Mouse (Mus musculus) CH12.LX (cell line): ENCODE measurements around the gene Cd33. TPM values are rescaled to one million over a fixed set of nuclear protein-coding genes. Genes with fewer than 3 reads are reported as not detected.

Experiments used
- DNase-seq: peaks from one replicate; pipeline ENCODE4 v3.0.0-alpha.2; 2013; ENCODE audit errors: extremely low read depth
- H3K27ac ChIP-seq: 2 replicates; pipeline ENCODE4 v1.5.1; 2012; ENCODE audit warnings: low read depth, mild to moderate bottlenecking, control low read depth, moderate library complexity; ENCODE audit not compliant: insufficient read depth
- H3K27me3 ChIP-seq: replicated peaks from 2 replicates; pipeline ENCODE3; 2012; ENCODE audit warnings: inconsistent platforms
- H3K36me3 ChIP-seq, 2 experiments: replicated peaks in 1 of 2; 2 replicates each; pipeline versions ENCODE3 to v1.6.1; 2012; ENCODE audit warnings: inconsistent platforms in 1 of 2, low read length in 1 of 2, mild to moderate bottlenecking in 1 of 2, mixed read lengths in 1 of 2, moderate library complexity in 1 of 2; ENCODE audit not compliant: control insufficient read depth in 1 of 2, insufficient read depth in 1 of 2
- H3K4me1 ChIP-seq, 2 experiments: 2 replicates each; pipeline ENCODE4 v1.6.1; 2012; ENCODE audit warnings: inconsistent platforms in 1 of 2, moderate library complexity in 1 of 2; ENCODE audit not compliant: insufficient read depth in 2 of 2, control insufficient read depth in 1 of 2
- H3K4me2 ChIP-seq: 2 replicates; pipeline ENCODE4 v1.6.1; 2012; ENCODE audit warnings: low read depth, mild to moderate bottlenecking, control low read depth; ENCODE audit not compliant: poor library complexity, insufficient read depth, severe bottlenecking
- H3K4me3 ChIP-seq, 3 experiments: fragments of 150-350 bp in 1 of 3; sonication (generic) in 1 of 3; replicated peaks in 1 of 3; 2 replicates each; pipeline versions ENCODE3 to v1.5.1; 2011 to 2012; ENCODE audit warnings: low read depth in 2 of 3, low read length in 2 of 3, mild to moderate bottlenecking in 2 of 3, moderate library complexity in 2 of 3, control low read depth in 1 of 3, improper control_type of control experiment in 1 of 3, inconsistent platforms in 1 of 3, mixed read lengths in 1 of 3; ENCODE audit not compliant: poor library complexity in 1 of 3
- H3K79me2 ChIP-seq: replicated peaks from 2 replicates; pipeline ENCODE4 v1.6.1; 2012; ENCODE audit warnings: mild to moderate bottlenecking, moderate library complexity; ENCODE audit not compliant: control insufficient read depth, poor library complexity, insufficient read depth, severe bottlenecking; ENCODE audit errors: extremely low read depth
- H3K9ac ChIP-seq: 2 replicates; pipeline ENCODE4 v1.6.1; 2012; ENCODE audit warnings: low read depth, mild to moderate bottlenecking, control low read depth, moderate library complexity; ENCODE audit not compliant: insufficient read depth
- H3K9me3 ChIP-seq: replicated peaks from 2 replicates; pipeline ENCODE3; 2012; ENCODE audit warnings: low read length, inconsistent platforms, mixed read lengths
- BHLHE40 ChIP-seq: IDR thresholded peaks from 2 replicates; pipeline ENCODE4 v1.6.1; 2011; ENCODE audit warnings: mild to moderate bottlenecking, low read depth, low read length, improper control_type of control experiment
- CHD1 ChIP-seq: IDR thresholded peaks from 2 replicates; pipeline ENCODE4 v1.6.1; 2012; ENCODE audit warnings: low read depth, low read length, improper control_type of control experiment, inconsistent platforms
- CHD2 ChIP-seq: IDR thresholded peaks from 2 replicates; pipeline ENCODE4 v1.6.1; 2011; ENCODE audit warnings: low read length, improper control_type of control experiment
- CTCF ChIP-seq, 2 experiments: IDR thresholded peaks in 1 of 2; conservative IDR thresholded peaks in 1 of 2; 2 replicates each; pipeline ENCODE4 v1.5.1; 2011 to 2012; ENCODE audit warnings: low read depth in 2 of 2, low read length in 2 of 2, improper control_type of control experiment in 1 of 2, inconsistent platforms in 1 of 2, mild to moderate bottlenecking in 1 of 2, moderate library complexity in 1 of 2
- E2F4 ChIP-seq: IDR thresholded peaks from 2 replicates; pipeline ENCODE4 v1.6.1; 2011; ENCODE audit warnings: low read depth, low read length, improper control_type of control experiment; ENCODE audit not compliant: insufficient replicate concordance
- ELF1 ChIP-seq: IDR thresholded peaks from 2 replicates; pipeline ENCODE4 v1.6.1; 2014; ENCODE audit warnings: low read depth, mild to moderate bottlenecking, inconsistent platforms, low read length, improper control_type of control experiment
- EP300 ChIP-seq: IDR thresholded peaks from 2 replicates; pipeline ENCODE4 v1.6.1; 2011; ENCODE audit warnings: low read length, improper control_type of control experiment
- ETS1 ChIP-seq: conservative IDR thresholded peaks from 2 replicates; pipeline ENCODE4 v1.6.1; 2012; ENCODE audit warnings: low read depth, mild to moderate bottlenecking, inconsistent platforms, low read length, improper control_type of control experiment, moderate library complexity
- GABPA ChIP-seq: IDR thresholded peaks from 2 replicates; pipeline ENCODE4 v1.6.1; 2012; ENCODE audit warnings: low read depth, low read length, improper control_type of control experiment, inconsistent platforms; ENCODE audit not compliant: insufficient replicate concordance
- HCFC1 ChIP-seq: IDR thresholded peaks from 2 replicates; pipeline ENCODE4 v1.6.1; 2012; ENCODE audit warnings: low read depth, mild to moderate bottlenecking, inconsistent platforms, low read length, improper control_type of control experiment
- IRF4 ChIP-seq: IDR thresholded peaks from 2 replicates; pipeline ENCODE4 v1.6.1; 2014; ENCODE audit warnings: low read depth, mild to moderate bottlenecking, inconsistent platforms, low read length, improper control_type of control experiment
- JUN ChIP-seq: IDR thresholded peaks from 2 replicates; pipeline ENCODE4 v1.6.1; 2011; ENCODE audit warnings: low read depth, mild to moderate bottlenecking, low read length, improper control_type of control experiment, moderate library complexity; ENCODE audit not compliant: insufficient read depth
- JUND ChIP-seq: conservative IDR thresholded peaks from 2 replicates; pipeline ENCODE4 v1.6.1; 2011; ENCODE audit warnings: low read depth, low read length, improper control_type of control experiment
- KAT2A ChIP-seq: IDR thresholded peaks from 2 replicates; pipeline ENCODE4 v1.6.1; 2012; ENCODE audit warnings: low read length, improper control_type of control experiment, inconsistent platforms; ENCODE audit not compliant: insufficient replicate concordance
- MAFK ChIP-seq: IDR thresholded peaks from 2 replicates; pipeline ENCODE4 v1.6.1; 2011; ENCODE audit warnings: low read length, improper control_type of control experiment; ENCODE audit not compliant: insufficient replicate concordance
- MAX ChIP-seq: IDR thresholded peaks from 2 replicates; pipeline ENCODE4 v1.6.1; 2011; ENCODE audit warnings: low read length, improper control_type of control experiment
- MAZ ChIP-seq: IDR thresholded peaks from 2 replicates; pipeline ENCODE4 v1.6.1; 2012; ENCODE audit warnings: low read depth, mild to moderate bottlenecking, inconsistent platforms, low read length, improper control_type of control experiment, moderate library complexity
- MEF2A ChIP-seq: IDR thresholded peaks from 2 replicates; pipeline ENCODE4 v1.6.1; 2014; ENCODE audit warnings: low read depth, mild to moderate bottlenecking, inconsistent platforms, low read length, improper control_type of control experiment, borderline replicate concordance
- MXI1 ChIP-seq: IDR thresholded peaks from 2 replicates; pipeline ENCODE4 v1.6.1; 2011; ENCODE audit warnings: mild to moderate bottlenecking, low read depth, low read length, improper control_type of control experiment
- MYC ChIP-seq: IDR thresholded peaks from 2 replicates; pipeline ENCODE4 v1.6.1; 2011; ENCODE audit warnings: low read depth, mild to moderate bottlenecking, improper control_type of control experiment, low read length
- NELFE ChIP-seq: IDR thresholded peaks from 2 replicates; pipeline ENCODE4 v1.6.1; 2011; ENCODE audit warnings: low read depth, low read length, improper control_type of control experiment
- NRF1 ChIP-seq: IDR thresholded peaks from 2 replicates; pipeline ENCODE4 v1.6.1; 2014; ENCODE audit warnings: low read depth, mild to moderate bottlenecking, inconsistent platforms, low read length, improper control_type of control experiment, moderate library complexity
- PAX5 ChIP-seq: IDR thresholded peaks from 2 replicates; pipeline ENCODE4 v1.6.1; 2012; ENCODE audit warnings: low read length, inconsistent platforms, mixed read lengths
- POLR2A ChIP-seq: IDR thresholded peaks from 2 replicates; pipeline ENCODE4 v1.6.1; 2011; ENCODE audit warnings: low read depth, mild to moderate bottlenecking, improper control_type of control experiment, low read length
- POLR2AphosphoS2 ChIP-seq: IDR thresholded peaks from 2 replicates; pipeline ENCODE4 v1.6.1; 2011; ENCODE audit warnings: low read depth, low read length, improper control_type of control experiment
- RAD21 ChIP-seq: IDR thresholded peaks from 2 replicates; pipeline ENCODE4 v1.6.1; 2011; ENCODE audit warnings: low read depth, mild to moderate bottlenecking, low read length, improper control_type of control experiment, moderate library complexity
- RCOR1 ChIP-seq: conservative IDR thresholded peaks from 2 replicates; pipeline ENCODE4 v1.6.1; 2012; ENCODE audit warnings: low read depth, mild to moderate bottlenecking, inconsistent platforms, low read length, improper control_type of control experiment
- SIN3A ChIP-seq: IDR thresholded peaks from 2 replicates; pipeline ENCODE4 v1.6.1; 2012; ENCODE audit warnings: low read length, improper control_type of control experiment, inconsistent platforms
- SMC3 ChIP-seq: IDR thresholded peaks from 2 replicates; pipeline ENCODE4 v1.6.1; 2011; ENCODE audit warnings: low read depth, low read length, improper control_type of control experiment
- TBP ChIP-seq: conservative IDR thresholded peaks from 2 replicates; pipeline ENCODE4 v1.6.1; 2011; ENCODE audit warnings: low read depth, low read length, improper control_type of control experiment
- TCF12 ChIP-seq: IDR thresholded peaks from 2 replicates; pipeline ENCODE4 v1.6.1; 2014; ENCODE audit warnings: low read depth, mild to moderate bottlenecking, inconsistent platforms, low read length, improper control_type of control experiment
- UBTF ChIP-seq: IDR thresholded peaks from 2 replicates; pipeline ENCODE4 v1.6.1; 2012; ENCODE audit warnings: low read depth, mild to moderate bottlenecking, inconsistent platforms, low read length, improper control_type of control experiment, moderate library complexity
- USF1 ChIP-seq: IDR thresholded peaks from 2 replicates; pipeline ENCODE4 v1.6.1; 2014; ENCODE audit warnings: low read depth, mild to moderate bottlenecking, inconsistent platforms, low read length, improper control_type of control experiment
- USF2 ChIP-seq: conservative IDR thresholded peaks from 2 replicates; pipeline ENCODE4 v1.6.1; 2011; ENCODE audit warnings: low read depth, low read length, improper control_type of control experiment
- ZC3H11A ChIP-seq: IDR thresholded peaks from 2 replicates; pipeline ENCODE4 v1.6.1; 2012; ENCODE audit warnings: low read depth, mild to moderate bottlenecking, inconsistent platforms, low read length, improper control_type of control experiment
- ZKSCAN1 ChIP-seq: IDR thresholded peaks from 2 replicates; pipeline ENCODE4 v1.6.1; 2012; ENCODE audit warnings: low read depth, inconsistent platforms, low read length, improper control_type of control experiment, borderline replicate concordance
- ZMIZ1 ChIP-seq: IDR thresholded peaks from 2 replicates; pipeline ENCODE4 v1.6.1; 2012; ENCODE audit warnings: low read depth, mild to moderate bottlenecking, inconsistent platforms, low read length, improper control_type of control experiment
- ZNF384 ChIP-seq: IDR thresholded peaks from 2 replicates; pipeline ENCODE4 v1.6.1; 2012; ENCODE audit warnings: low read depth, low read length, improper control_type of control experiment, inconsistent platforms
- dilution Hi-C: fragments of 300-500 bp; cut with MboI; formaldehyde crosslinking; loops from 2 replicates; pipeline ENCODE4 v1.14.3; 2020; ENCODE audit warnings: low sequenced_read_pairs; ENCODE audit not compliant: extremely low pct_unique_long_range_greater_than_20kb, extremely low pct_ligation_motif_present
- in situ Hi-C: fragments of 300-500 bp; cut with MboI; formaldehyde crosslinking; loops from 3 replicates; pipeline ENCODE4 v1.14.3; 2019; ENCODE audit warnings: low sequenced_read_pairs, low pct_ligation_motif_present, low pct_unique_long_range_greater_than_20kb, mixed read lengths
- polyA plus RNA-seq: library from polyadenylated mRNA; unstranded; fragments of >175 nt; gene quantifications from 2 replicates; pipeline ENCODE4 v1.2.1, GENCODE M21; 2012; ENCODE audit warnings: low read depth; ENCODE audit not compliant: insufficient read length
- total RNA-seq, 2 experiments: library from RNA; depleted of rRNA; stranded (reverse); fragments of 300-350 nt in 1 of 2; fragments of >200 nt in 1 of 2; gene quantifications; 2 replicates each; pipeline ENCODE4 v1.2.3; 2012 to 2014

Cd33 gene
- total and polyA plus RNA-seq, 3 experiments = 0.08 to 0.40 (median 0.09) TPM

- peaks cover 20 to 34% of the 10 kb centered on the region in 2 experiments for H3K4me1 ChIP-seq
- TF ChIP-seq CHD1 = no peak
- TF ChIP-seq GABPA = no peak
- TF ChIP-seq ZMIZ1 = no peak
- peak; percentile 61; the same call in 1 of the 2 replicates for TF ChIP-seq CHD2
- TF ChIP-seq ZKSCAN1 = no peak
- TF ChIP-seq MXI1 = peak; percentile 48; the same call in 1 of the 2 replicates
- 0 out of 2 replicates have a peak, but pooled peaks have one; percentile 47 for TF ChIP-seq TBP
- peak; percentile 89 for TF ChIP-seq IRF4
- TF ChIP-seq RAD21 = no peak; the same call in 1 of the 2 replicates
- TF ChIP-seq ZC3H11A = no peak
- TF ChIP-seq USF2 = no peak
- TF ChIP-seq ELF1 = peak; percentile 63; the same call in 1 of the 2 replicates
- TF ChIP-seq MYC = no peak
- no peak for TF ChIP-seq NRF1
- TF ChIP-seq KAT2A = 0 out of 2 replicates have a peak, but pooled peaks have one; percentile 29
- TF ChIP-seq POLR2AphosphoS2 = no peak
- TF ChIP-seq USF1 = no peak
- TF ChIP-seq PAX5 = no peak
- TF ChIP-seq JUN = peak; percentile 69
- no peak for TF ChIP-seq E2F4
- peak; percentile 94 for TF ChIP-seq EP300
- TF ChIP-seq ZNF384 = no peak
- TF ChIP-seq UBTF = no peak; the same call in 1 of the 2 replicates
- TF ChIP-seq SIN3A = peak; percentile 78
- peak; percentile 83 for TF ChIP-seq MEF2A
- 0 out of 2 replicates have a peak, but pooled peaks have one; percentile 62 for TF ChIP-seq RCOR1
- peak; percentile 99 for TF ChIP-seq ETS1
- 0 out of 2 replicates have a peak, but pooled peaks have one; percentile 25 for TF ChIP-seq HCFC1
- TF ChIP-seq CTCF (conservative IDR thresholded peaks at IDR 0.05 in 1 of 2, IDR thresholded peaks at IDR 0.05 in 1 of 2; ENCODE audit: low read depth in 2 of 2, low read length in 2 of 2) = no peak
- TF ChIP-seq TCF12 = peak; percentile 98
- no peak for TF ChIP-seq POLR2A
- peak; percentile 83 for TF ChIP-seq MAZ
- TF ChIP-seq NELFE = no peak
- peak; percentile 91 for TF ChIP-seq BHLHE40
- TF ChIP-seq SMC3 = 0 out of 2 replicates have a peak, but pooled peaks have one; percentile 1
- TF ChIP-seq MAFK = peak; percentile 84
- no peak for TF ChIP-seq MAX
- no peak; the same call in 1 of the 2 replicates for TF ChIP-seq JUND
- no peak overlapping the region for H3K9ac ChIP-seq
- no peak overlapping the region for H3K4me3 ChIP-seq
- no peaks in the 10 kb centered on the region for H3K36me3 ChIP-seq
- peak; percentile 96 for DNase-seq
- peak overlapping the region; percentile 69 for H3K27ac ChIP-seq
- in situ Hi-C loops (no loop called here), dilution Hi-C loops (no loop called here)
- no peaks in the 10 kb centered on the region for H3K27me3 ChIP-seq
- H3K79me2 ChIP-seq = no peaks in the 10 kb centered on the region
- peak overlapping the region; percentile 53; the same call in 1 of the 2 replicates for H3K4me2 ChIP-seq
- H3K9me3 ChIP-seq = no peaks in the 10 kb centered on the region
Measured at GRCm38 (mm10) chr7:43554550-43554949, 10.3 kb upstream of the Cd33 start.
